Mouse (Mus musculus) intestine, postnatal 0 days (tissue): ENCODE measurements around the gene Dlg2. TPM values are rescaled to one million over a fixed set of nuclear protein-coding genes. Genes with fewer than 3 reads are reported as not detected.

Experiments used
- ATAC-seq: fragments of 200-750 bp; cut with Nextera tagmentation; 2 replicates; pipeline ENCODE4 v1.8.0; 2017; ENCODE audit warnings: mild to moderate bottlenecking, moderate TSS enrichment, moderate library complexity
- H3K27ac ChIP-seq: fragments of 300-500 bp; sonication (generic); 2 replicates; pipeline ENCODE4 v1.5.1; 2014; ENCODE audit warnings: mild to moderate bottlenecking, low read depth, low read length, moderate library complexity
- H3K27me3 ChIP-seq: fragments of 300-500 bp; sonication (generic); replicated peaks from 2 replicates; pipeline ENCODE4 v1.6.1; 2014; ENCODE audit warnings: low read length, mixed read lengths; ENCODE audit not compliant: control insufficient read depth, insufficient read depth
- H3K36me3 ChIP-seq: fragments of 300-500 bp; sonication (generic); 2 replicates; pipeline ENCODE4 v1.6.1; 2014; ENCODE audit warnings: mild to moderate bottlenecking, moderate library complexity; ENCODE audit not compliant: control insufficient read depth, insufficient read depth
- H3K4me1 ChIP-seq: fragments of 300-500 bp; sonication (generic); replicated peaks from 2 replicates; pipeline ENCODE4 v1.6.1; 2014; ENCODE audit warnings: antibody characterized with exemption, low read length, mixed read lengths; ENCODE audit not compliant: control insufficient read depth, insufficient read depth
- H3K4me2 ChIP-seq: fragments of 300-500 bp; sonication (generic); replicated peaks from 2 replicates; pipeline ENCODE4 v1.6.1; 2014; ENCODE audit warnings: low read depth, mild to moderate bottlenecking, moderate library complexity
- H3K4me3 ChIP-seq: fragments of 300-500 bp; sonication (generic); 2 replicates; pipeline ENCODE4 v1.5.1; 2014; ENCODE audit warnings: low read depth, low read length
- H3K9ac ChIP-seq: fragments of 300-500 bp; sonication (generic); 2 replicates; pipeline ENCODE4 v1.6.1; 2014; ENCODE audit warnings: mild to moderate bottlenecking, low read depth, low read length
- H3K9me3 ChIP-seq: fragments of 300-500 bp; sonication (generic); 2 replicates; pipeline ENCODE4 v1.6.1; 2016; ENCODE audit warnings: mixed run types; ENCODE audit not compliant: control insufficient read depth
- CTCF ChIP-seq: sonication (generic); IDR thresholded peaks from 2 replicates; pipeline ENCODE4 v1.5.1; 2016; ENCODE audit warnings: low read depth, mild to moderate bottlenecking, control low read depth, antibody characterized with exemption, moderate library complexity
- WGBS: fragments of 180-500 bp; shearing (Covaris S2); extraction: QIAGEN DNeasy Blood & Tissue Kit; methylation state at CpG from one replicate; pipeline ENCODE4 v1.1.7; 2014; 5-methylcytosine and 5-hydroxymethylcytosine counted together
- polyA plus RNA-seq: library from polyadenylated mRNA; unstranded; fragments of >200 nt; fragmentation: Nextera tagmentation; extraction: Ambion mirVana; gene quantifications from 2 replicates; pipeline ENCODE4 v1.2.1, GENCODE M21; 2015

Gene Dlg2
- polyA plus RNA-seq, 1 experiment from 2014 or later: 1.1 TPM

DNA sequence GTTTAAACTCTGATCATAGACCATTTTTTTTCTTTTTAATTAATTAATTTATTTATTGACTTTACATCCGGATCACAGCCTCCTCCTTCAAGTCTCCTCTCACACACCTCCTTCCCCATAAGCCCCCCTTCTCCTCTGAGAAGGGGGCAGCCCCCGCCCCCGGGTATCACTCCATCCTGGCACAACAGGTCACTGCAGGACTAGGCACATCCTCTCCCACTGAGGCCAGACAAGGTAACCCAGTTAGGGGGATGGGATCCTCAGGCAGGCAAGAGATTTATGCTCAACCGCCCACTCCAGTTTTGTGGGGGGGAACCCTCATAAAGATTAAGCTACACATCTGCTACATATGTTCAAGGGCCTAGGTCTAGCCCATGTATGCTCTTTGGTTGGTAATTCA, 1636.6 kb downstream of the Dlg2 start:
- no peaks in the 10 kb centered on the region; the same call in 1 of the 2 replicates for H3K36me3 ChIP-seq
- no peak overlapping the region for H3K4me2 ChIP-seq
- ATAC-seq: no peak
- H3K4me1 ChIP-seq: no peaks in the 10 kb centered on the region
- H3K9me3 ChIP-seq: no peaks in the 10 kb centered on the region
- no peak overlapping the region for H3K27ac ChIP-seq
- no peak overlapping the region for H3K9ac ChIP-seq
- no peak overlapping the region for H3K4me3 ChIP-seq
- no peak for TF ChIP-seq CTCF
- WGBS: 85% methylated on average over 4 of the region's 4 CpGs
- no peaks in the 10 kb centered on the region for H3K27me3 ChIP-seq

DNA sequence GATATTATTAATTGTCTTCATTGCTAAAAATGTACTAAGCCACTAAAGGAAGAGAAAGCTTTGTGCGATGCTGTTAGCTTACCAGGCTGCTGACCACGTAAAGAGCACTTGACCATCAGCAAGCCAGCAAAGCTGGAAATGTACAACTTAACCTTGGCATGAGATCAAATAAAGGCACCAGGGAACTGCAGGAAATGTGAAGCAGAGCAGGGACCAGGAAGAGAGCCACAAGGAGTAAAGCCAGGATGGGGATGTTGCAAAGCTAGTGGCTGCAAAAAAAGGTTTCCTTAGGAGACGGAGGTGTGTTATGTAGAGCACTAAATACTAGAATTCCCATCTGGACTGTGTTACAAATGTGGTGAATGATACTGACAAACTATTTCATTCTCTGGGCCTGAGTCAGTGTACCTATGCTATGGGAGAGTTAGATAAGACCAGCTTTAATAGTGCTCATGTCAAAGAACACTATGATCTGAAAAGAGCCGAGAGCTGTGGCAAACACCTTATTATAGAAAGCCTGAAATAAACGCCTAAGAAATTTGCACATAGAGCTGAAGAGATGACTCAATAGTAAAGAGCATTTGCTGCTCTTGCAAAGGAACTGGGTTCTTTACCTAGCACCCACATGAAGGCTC, 1638.9 kb downstream of the Dlg2 start:
- no peak overlapping the region for H3K9ac ChIP-seq
- no peaks in the 10 kb centered on the region; the same call in 1 of the 2 replicates for H3K36me3 ChIP-seq
- no peak for ATAC-seq
- no peaks in the 10 kb centered on the region for H3K4me1 ChIP-seq
- no peak for TF ChIP-seq CTCF
- no peaks in the 10 kb centered on the region for H3K9me3 ChIP-seq
- H3K4me3 ChIP-seq: no peak overlapping the region
- no peaks in the 10 kb centered on the region for H3K27me3 ChIP-seq
- H3K27ac ChIP-seq: no peak overlapping the region
- WGBS: 91% methylated on average over 5 of the region's 5 CpGs
- H3K4me2 ChIP-seq: no peak overlapping the region

- Histone ChIP-seq H3K4me1 (no peaks in the 10 kb centered on the region), H3K27ac (no peak overlapping the region), H3K4me3 (no peak overlapping the region), H3K36me3 (no peaks in the 10 kb centered on the region), H3K4me2 (no peak overlapping the region), H3K9me3 (no peaks in the 10 kb centered on the region), H3K27me3 (no peaks in the 10 kb centered on the region), H3K9ac (no peak overlapping the region)
- no peak for TF ChIP-seq CTCF
- no peak for ATAC-seq
- 53% methylated on average over 2 of the region's 2 CpGs for WGBS
Observed at GRCm38 (mm10) chr7:92123276-92123675, 1646.8 kb downstream of the Dlg2 start.

DNA sequence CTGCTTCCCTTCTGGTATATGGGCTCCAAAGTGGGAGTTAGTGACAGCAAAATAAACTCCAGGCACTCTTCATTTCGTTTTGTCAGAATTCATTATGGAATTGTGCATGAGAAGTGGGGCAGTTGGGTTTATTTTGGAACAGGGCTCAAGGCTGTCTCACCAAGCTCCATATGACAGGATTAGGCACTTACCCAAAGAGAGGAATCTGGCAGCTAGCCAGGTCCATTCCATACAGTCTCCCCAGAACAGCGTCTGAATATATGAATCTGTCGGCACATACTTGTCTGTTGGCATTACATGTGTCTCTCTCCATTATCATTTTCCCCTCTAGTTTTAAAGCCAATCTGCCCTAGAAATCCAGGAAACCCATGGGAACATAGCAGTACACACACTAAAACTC, 1649.4 kb downstream of the Dlg2 start:
- H3K4me2 ChIP-seq: no peak overlapping the region
- H3K9ac ChIP-seq: no peak overlapping the region
- no peaks in the 10 kb centered on the region for H3K9me3 ChIP-seq
- no peak for ATAC-seq
- H3K4me1 ChIP-seq: no peaks in the 10 kb centered on the region
- H3K36me3 ChIP-seq: no peaks in the 10 kb centered on the region
- H3K27ac ChIP-seq: no peak overlapping the region
- WGBS: 57% methylated on average over 3 of the region's 3 CpGs
- no peak for TF ChIP-seq CTCF
- H3K4me3 ChIP-seq: no peak overlapping the region
- no peaks in the 10 kb centered on the region for H3K27me3 ChIP-seq

GRCm38 (mm10) chr7:92134301-92134700, 1657.8 kb downstream of the Dlg2 start:
- WGBS: 79% methylated on average over 3 of the region's 3 CpGs
- TF ChIP-seq CTCF: no peak
- ATAC-seq: no peak

DNA sequence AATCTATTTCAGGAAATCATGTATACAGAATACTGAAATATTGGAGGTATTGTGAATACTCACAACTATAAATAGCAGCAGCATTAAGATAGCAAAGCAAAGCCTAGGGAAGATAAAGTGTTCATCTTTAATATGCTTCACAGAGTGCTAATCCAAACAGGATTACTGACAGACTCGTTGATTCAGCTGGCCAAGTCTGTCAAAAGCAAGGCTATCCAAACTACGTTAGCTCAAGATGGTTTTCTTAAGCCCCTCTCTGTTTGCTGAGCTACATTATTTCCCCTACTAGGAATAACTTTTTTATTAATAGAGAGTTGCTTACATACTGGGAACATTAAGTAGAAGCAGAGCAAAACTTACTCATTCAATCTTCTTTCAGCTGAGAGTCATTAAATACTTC, 1659.2 kb downstream of the Dlg2 start:
- Histone ChIP-seq H3K27ac (no peak overlapping the region), H3K4me3 (no peak overlapping the region), H3K4me1 (no peaks in the 10 kb centered on the region), H3K4me2 (no peak overlapping the region), H3K27me3 (no peaks in the 10 kb centered on the region), H3K9ac (no peak overlapping the region), H3K9me3 (no peaks in the 10 kb centered on the region), H3K36me3 (no peaks in the 10 kb centered on the region)
- no peak for TF ChIP-seq CTCF
- 33% methylated on average over 2 of the region's 2 CpGs for WGBS
- ATAC-seq: no peak

More at GRCm38 (mm10) chr7:92134301-92134700, 1657.8 kb downstream of the Dlg2 start:
- Histone ChIP-seq H3K9me3 (no peaks in the 10 kb centered on the region), H3K4me2 (no peak overlapping the region), H3K36me3 (no peaks in the 10 kb centered on the region), H3K27me3 (no peaks in the 10 kb centered on the region), H3K4me3 (no peak overlapping the region), H3K4me1 (no peaks in the 10 kb centered on the region), H3K9ac (no peak overlapping the region), H3K27ac (no peak overlapping the region)
